Mouse (Mus musculus) retina, embryonic 14.5 days (tissue): Measurements from ENCODE around the gene AA792892.
"Not testable (repeated sequence)": the region's sequence is repeated elsewhere in the genome, so short reads cannot be mapped to it uniquely, and the experiment has no call there.

ENCODE experiments used
- DNase-seq: peaks from one replicate; pipeline ENCODE4 v3.0.0-alpha.2; 2015; ENCODE audit warnings: low spot score

AA792892 gene

DNA sequence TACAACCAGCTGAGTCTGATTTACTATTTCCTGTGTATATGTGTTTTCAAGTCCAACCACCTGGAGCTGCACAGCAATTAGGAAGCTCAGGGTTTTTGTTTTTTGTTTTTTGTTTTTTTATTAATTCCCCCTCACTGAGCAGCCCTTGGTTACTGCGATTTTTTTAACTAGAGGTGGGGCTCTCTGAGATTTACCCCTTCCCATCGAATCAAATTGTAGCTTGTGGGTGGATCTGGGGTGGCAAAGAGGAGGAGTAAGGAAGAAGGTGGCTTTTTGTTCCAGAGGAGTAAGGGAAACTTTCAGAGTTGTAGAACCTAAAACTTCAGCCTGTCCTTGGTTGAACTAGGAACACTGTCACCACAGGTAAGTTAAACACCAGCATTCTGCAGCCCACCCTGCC, at the start of gene AA792892:
Gene AA792892 (plus strand): TSS at position 301 of the 400 bp plus-strand sequence.
- not testable (repeated sequence) for DNase-seq

DNA sequence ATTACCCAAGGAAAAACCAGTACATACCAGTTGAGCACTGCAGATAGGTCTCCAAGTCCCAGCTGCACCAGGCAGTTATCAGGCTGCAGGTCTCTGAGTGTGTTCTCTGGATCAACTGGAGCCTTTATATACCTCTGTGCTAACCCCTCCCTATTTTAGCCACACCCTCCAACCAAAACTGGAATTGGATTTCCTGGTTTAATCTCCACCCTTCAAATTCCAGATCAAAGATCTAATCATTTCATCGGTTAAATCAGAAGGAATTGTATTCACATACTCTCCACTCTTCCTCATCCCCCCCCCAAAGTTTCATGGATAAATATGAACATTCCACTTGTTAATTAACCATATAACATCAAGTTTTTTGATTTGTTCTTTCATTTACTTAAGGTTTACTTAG, 32.9 kb upstream of the AA792892 start, which contains the start of gene A430089I19Rik:
Gene A430089I19Rik (minus strand): TSS at position 101 of the 400 bp plus-strand sequence.
- not testable (repeated sequence) for DNase-seq

DNA sequence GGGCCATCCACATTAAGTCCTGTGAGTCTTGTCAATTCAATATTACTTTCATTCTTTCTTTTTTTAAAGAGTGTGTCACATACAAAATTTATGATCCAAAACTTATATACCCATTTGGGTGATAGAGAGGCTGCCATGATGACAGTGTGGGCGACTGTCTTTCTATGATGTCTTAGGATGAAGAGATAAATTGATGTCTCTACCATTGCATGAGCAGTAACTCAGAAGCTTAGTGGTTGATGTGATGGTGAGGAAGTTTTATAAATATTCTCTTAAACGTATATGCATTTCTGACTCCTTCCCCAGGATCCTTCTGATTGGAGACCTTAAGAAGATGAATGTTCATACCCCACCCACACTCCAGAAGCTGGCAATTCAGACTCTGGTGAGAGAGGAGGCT, 25.4 kb upstream of the AA792892 start, which contains the start of gene Gm6502:
Gene Gm6502 (plus strand): TSS at position 301 of the 400 bp plus-strand sequence.
- DNase-seq = not testable (repeated sequence)
